Mouse (Mus musculus) heart, embryonic 10.5 days (tissue): ENCODE measurements around the gene Btn2a2. TPM values are rescaled to one million over a fixed set of nuclear protein-coding genes. Genes with fewer than 3 reads are reported as not detected.

ENCODE experiments used
- DNase-seq: peaks from one replicate; pipeline ENCODE4 v3.0.0-alpha.2; 2017; ENCODE audit warnings: low spot score
- H3K27ac ChIP-seq: fragments of 300-500 bp; sonication (generic); 2 replicates; pipeline ENCODE4 v1.5.1; 2016; ENCODE audit warnings: mild to moderate bottlenecking
- H3K27me3 ChIP-seq: fragments of 300-500 bp; sonication (generic); 2 replicates; pipeline ENCODE4 v1.6.1; 2016; ENCODE audit warnings: mild to moderate bottlenecking; ENCODE audit not compliant: poor library complexity, insufficient read depth, severe bottlenecking
- H3K36me3 ChIP-seq: fragments of 300-500 bp; sonication (generic); 2 replicates; pipeline ENCODE4 v1.6.1; 2016; ENCODE audit warnings: mild to moderate bottlenecking, moderate library complexity
- H3K4me1 ChIP-seq: fragments of 300-500 bp; sonication (generic); 2 replicates; pipeline ENCODE4 v1.6.1; 2016; ENCODE audit warnings: mild to moderate bottlenecking
- H3K4me3 ChIP-seq: fragments of 300-500 bp; sonication (generic); 2 replicates; pipeline ENCODE4 v1.5.1; 2016; ENCODE audit warnings: mild to moderate bottlenecking, moderate library complexity
- H3K9me3 ChIP-seq: fragments of 300-500 bp; sonication (generic); 2 replicates; pipeline ENCODE4 v1.6.1; 2016; ENCODE audit warnings: mild to moderate bottlenecking, moderate library complexity
- WGBS: fragments of 180-500 bp; shearing (Covaris S2); methylation state at CpG from one replicate; pipeline ENCODE4 v1.1.7; 2016; 5-methylcytosine and 5-hydroxymethylcytosine counted together
- polyA plus RNA-seq: library from polyadenylated mRNA; unstranded; fragments of >200 nt; fragmentation: Nextera tagmentation; extraction: Ambion mirVana; gene quantifications from 2 replicates; pipeline ENCODE4 v1.2.1, GENCODE M21; 2016

The Btn2a2 gene
- polyA plus RNA-seq, 1 experiment from 2014 or later = 0.30 TPM

GRCm38 (mm10) chr13:23446498-23446952, 42.1 kb downstream of the Btn2a2 start:
- peak overlapping the region; percentile 69 for H3K4me3 ChIP-seq
- under 1% methylated on average over 16 of the region's 16 CpGs for WGBS

DNA sequence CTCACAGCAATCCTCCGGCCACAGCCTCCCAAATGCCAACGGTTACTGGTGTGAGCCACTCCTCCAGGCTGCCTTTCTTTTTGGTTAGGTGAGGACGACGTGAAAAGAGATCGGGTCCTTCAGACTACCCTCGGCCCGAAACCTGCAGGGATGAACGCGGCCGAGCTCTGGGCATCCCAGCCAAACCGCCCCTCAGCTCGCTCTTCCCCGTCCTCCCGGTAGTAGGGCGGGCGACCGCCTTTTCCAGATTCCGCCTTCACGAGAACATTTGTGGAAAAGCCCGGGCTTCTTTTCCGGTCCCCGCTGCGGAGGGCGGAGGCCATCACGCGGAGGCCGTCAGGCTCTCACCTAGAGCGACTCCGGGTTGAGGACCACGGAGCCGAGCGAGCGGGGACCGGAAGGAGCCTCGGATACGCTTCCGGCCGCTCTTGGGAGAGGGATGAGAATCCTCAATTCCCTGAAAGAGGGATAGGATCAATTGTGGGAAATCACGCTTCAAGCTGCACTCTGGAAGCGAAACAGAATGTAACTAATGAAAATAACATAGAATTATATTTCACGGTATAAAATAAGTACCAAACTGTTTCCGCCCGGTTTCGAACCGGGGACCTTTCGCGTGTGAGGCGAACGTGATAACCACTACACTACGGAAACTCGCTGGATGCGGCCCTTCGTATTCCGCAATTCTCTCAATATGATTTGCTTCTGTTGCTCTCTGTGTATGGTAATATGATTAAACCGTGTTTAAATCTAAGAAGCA, 42.9 kb downstream of the Btn2a2 start:
- H3K9me3 ChIP-seq = no peaks in the 10 kb centered on the region
- peaks cover 10% of the 10 kb centered on the region for H3K4me1 ChIP-seq
- peak overlapping the region; percentile 94 for H3K27ac ChIP-seq
- no peaks in the 10 kb centered on the region for H3K27me3 ChIP-seq
- no peaks in the 10 kb centered on the region for H3K36me3 ChIP-seq
- H3K4me3 ChIP-seq = peak overlapping the region; percentile 69
- WGBS = under 1% methylated on average over 55 of the region's 55 CpGs
- peak; percentile 94 for DNase-seq

More at GRCm38 (mm10) chr13:23446498-23446952, 42.1 kb downstream of the Btn2a2 start:
- Histone ChIP-seq H3K27ac (peak overlapping the region; percentile 86), H3K4me1 (peaks cover 10% of the 10 kb centered on the region), H3K36me3 (no peaks in the 10 kb centered on the region), H3K27me3 (no peaks in the 10 kb centered on the region), H3K9me3 (no peaks in the 10 kb centered on the region)
- DNase-seq = peak; percentile 86

DNA sequence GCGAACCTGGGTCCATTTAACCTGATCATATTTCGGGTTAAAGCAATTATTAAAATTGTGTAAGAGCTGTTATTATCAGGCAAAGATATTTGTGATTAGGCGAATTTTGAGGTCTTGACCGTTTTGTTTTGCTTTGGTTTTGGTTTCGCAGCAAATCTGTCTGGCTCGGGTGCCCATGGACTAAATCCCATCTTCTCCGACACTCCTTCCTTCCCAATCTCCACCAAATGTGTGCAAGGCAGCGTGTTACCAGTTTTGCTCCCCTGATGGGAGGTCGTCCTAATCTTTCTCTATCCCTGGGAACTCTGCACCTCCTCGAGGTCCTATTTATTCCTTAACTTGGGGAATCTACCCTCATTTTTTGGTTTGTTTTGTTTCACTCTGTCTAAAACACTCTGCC, 43.5 kb downstream of the Btn2a2 start:
- Histone ChIP-seq H3K27ac (peak overlapping the region; percentile 94), H3K36me3 (no peaks in the 10 kb centered on the region), H3K4me1 (peaks cover 10% of the 10 kb centered on the region), H3K27me3 (no peaks in the 10 kb centered on the region), H3K9me3 (no peaks in the 10 kb centered on the region), H3K4me3 (peak overlapping the region; percentile 69)
- WGBS = 3% methylated on average over 10 of the region's 10 CpGs
- DNase-seq = no peak

- H3K27me3 ChIP-seq = no peaks in the 10 kb centered on the region
- no peak for DNase-seq
- H3K36me3 ChIP-seq = no peaks in the 10 kb centered on the region
- 0 out of 2 replicates have a peak overlapping the region, but pooled peaks have one; percentile 6 for H3K27ac ChIP-seq
- 53% methylated on average over 5 of the region's 5 CpGs for WGBS
- no peaks in the 10 kb centered on the region for H3K9me3 ChIP-seq
- H3K4me3 ChIP-seq = peak overlapping the region; percentile 69
- H3K4me1 ChIP-seq = peaks cover 10% of the 10 kb centered on the region
These were observed 44.2 kb downstream of the Btn2a2 start for GRCm38 (mm10) chr13:23444451-23444850.

GRCm38 (mm10) chr13:23439901-23440300, 48.8 kb downstream of the Btn2a2 start:
- Histone ChIP-seq H3K36me3 (no peaks in the 10 kb centered on the region), H3K9me3 (no peaks in the 10 kb centered on the region), H3K27ac (no peak overlapping the region), H3K4me1 (peaks cover 5% of the 10 kb centered on the region; the same call in 1 of the 2 replicates), H3K4me3 (no peak overlapping the region), H3K27me3 (no peaks in the 10 kb centered on the region)
- DNase-seq = no peak
- 63% methylated on average over 10 of the region's 10 CpGs for WGBS

GRCm38 (mm10) chr13:23438521-23438920, 50.1 kb downstream of the Btn2a2 start:
- no peaks in the 10 kb centered on the region for H3K36me3 ChIP-seq
- 0% methylated on average over 7 of the region's 7 CpGs for WGBS
- H3K4me1 ChIP-seq = peaks cover 11% of the 10 kb centered on the region; the same call in 1 of the 2 replicates
- H3K27ac ChIP-seq = no peak overlapping the region
- DNase-seq = no peak
- no peaks in the 10 kb centered on the region for H3K27me3 ChIP-seq
- H3K9me3 ChIP-seq = no peaks in the 10 kb centered on the region
- peak overlapping the region; percentile 73 for H3K4me3 ChIP-seq

GRCm38 (mm10) chr13:23437908-23438307, 50.7 kb downstream of the Btn2a2 start:
- H3K27ac ChIP-seq = peak overlapping the region; percentile 75; the same call in 1 of the 2 replicates
- no peaks in the 10 kb centered on the region for H3K9me3 ChIP-seq
- DNase-seq = peak; percentile 90
- peaks cover 14% of the 10 kb centered on the region; the same call in 1 of the 2 replicates for H3K4me1 ChIP-seq
- no peaks in the 10 kb centered on the region for H3K27me3 ChIP-seq
- no peaks in the 10 kb centered on the region for H3K36me3 ChIP-seq
- peak overlapping the region; percentile 73 for H3K4me3 ChIP-seq
- 0% methylated on average over 17 of the region's 17 CpGs for WGBS

GRCm38 (mm10) chr13:23436861-23437822, 51.5 kb downstream of the Btn2a2 start:
- Histone ChIP-seq H3K9me3 (no peaks in the 10 kb centered on the region), H3K4me1 (peaks cover 14% of the 10 kb centered on the region; the same call in 1 of the 2 replicates), H3K27ac (peak overlapping the region; percentile 75), H3K36me3 (no peaks in the 10 kb centered on the region), H3K27me3 (no peaks in the 10 kb centered on the region), H3K4me3 (peak overlapping the region; percentile 73)
- WGBS = under 1% methylated on average over 32 of the region's 32 CpGs
- DNase-seq = no peak

GRCm38 (mm10) chr13:23436231-23436661, 52.4 kb downstream of the Btn2a2 start:
- no peak for DNase-seq

GRCm38 (mm10) chr13:23435676-23436075, 53.0 kb downstream of the Btn2a2 start:
- no peaks in the 10 kb centered on the region for H3K36me3 ChIP-seq
- H3K27me3 ChIP-seq = no peaks in the 10 kb centered on the region
- H3K9me3 ChIP-seq = no peaks in the 10 kb centered on the region
- H3K4me1 ChIP-seq = peaks cover 14% of the 10 kb centered on the region; the same call in 1 of the 2 replicates
- 1% methylated on average over 12 of the region's 12 CpGs for WGBS
- DNase-seq = no peak
- peak overlapping the region; percentile 79; the same call in 1 of the 2 replicates for H3K27ac ChIP-seq
- H3K4me3 ChIP-seq = peak overlapping the region; percentile 73

More at GRCm38 (mm10) chr13:23436231-23436661, 52.4 kb downstream of the Btn2a2 start:
- under 1% methylated on average over 11 of the region's 11 CpGs for WGBS
- Histone ChIP-seq H3K9me3 (no peaks in the 10 kb centered on the region), H3K36me3 (no peaks in the 10 kb centered on the region), H3K27ac (no peak overlapping the region), H3K4me3 (peak overlapping the region; percentile 73), H3K27me3 (no peaks in the 10 kb centered on the region), H3K4me1 (peaks cover 14% of the 10 kb centered on the region; the same call in 1 of the 2 replicates)

DNA sequence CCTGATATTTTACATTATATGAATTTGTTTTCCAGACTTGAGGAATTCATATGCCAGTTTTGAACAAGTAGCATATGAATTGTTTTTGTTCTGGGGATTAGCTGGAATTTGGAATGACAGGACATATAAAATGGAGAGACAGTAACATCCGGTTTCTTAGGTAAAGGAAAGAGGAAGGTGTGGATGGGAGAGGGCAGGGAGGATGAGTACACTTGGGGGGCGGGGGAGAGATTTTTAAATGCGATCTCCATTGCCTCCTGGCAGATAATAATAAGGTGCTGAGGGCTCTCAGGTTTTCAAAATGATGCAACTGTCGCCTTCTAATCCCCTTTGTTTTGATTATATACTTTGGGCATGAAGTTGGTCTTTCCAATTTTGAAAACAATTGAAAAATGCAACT, 53.4 kb downstream of the Btn2a2 start:
- no peaks in the 10 kb centered on the region for H3K36me3 ChIP-seq
- no peak for DNase-seq
- no peaks in the 10 kb centered on the region for H3K27me3 ChIP-seq
- 15% methylated on average over 4 of the region's 4 CpGs for WGBS
- H3K4me1 ChIP-seq = peaks cover 14% of the 10 kb centered on the region; the same call in 1 of the 2 replicates
- H3K9me3 ChIP-seq = no peaks in the 10 kb centered on the region
- H3K27ac ChIP-seq = no peak overlapping the region
- H3K4me3 ChIP-seq = peak overlapping the region; percentile 73

DNA sequence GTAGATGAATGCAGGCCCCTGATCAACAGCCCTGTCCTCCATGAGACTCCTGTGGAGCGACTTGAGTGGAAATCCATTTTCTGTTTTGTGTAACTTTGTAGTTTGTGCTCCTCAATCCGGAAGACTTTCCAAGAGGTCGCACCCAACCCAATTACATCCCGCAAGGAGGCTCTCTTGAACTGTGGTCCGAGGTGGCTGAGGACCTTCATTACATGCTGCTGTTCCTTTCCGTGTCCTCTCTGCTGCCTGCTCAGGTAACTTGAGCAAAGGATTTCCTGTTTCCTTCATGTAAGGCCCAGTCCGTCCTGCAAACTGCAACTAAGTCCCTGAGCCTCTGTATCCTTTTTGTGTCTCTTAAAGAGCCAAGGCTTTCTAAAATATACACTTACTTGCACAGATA, 54.2 kb downstream of the Btn2a2 start:
- H3K4me1 ChIP-seq = peaks cover 16% of the 10 kb centered on the region; the same call in 1 of the 2 replicates
- no peak for DNase-seq
- no peaks in the 10 kb centered on the region for H3K9me3 ChIP-seq
- H3K4me3 ChIP-seq = peak overlapping the region; percentile 73
- H3K27me3 ChIP-seq = no peaks in the 10 kb centered on the region
- whole genome bisulfite sequencing = 7% methylated on average over 7 of the region's 7 CpGs
- H3K36me3 ChIP-seq = no peaks in the 10 kb centered on the region
- peak overlapping the region; percentile 64; the same call in 1 of the 2 replicates for H3K27ac ChIP-seq
